Mouse (Mus musculus): ENCODE data around the gene Rragb. TPM values are rescaled to one million over a fixed set of nuclear protein-coding genes. Genes with fewer than 3 reads are reported as not detected.
"Not testable (repeated sequence)": the region's sequence is repeated elsewhere in the genome, so short reads cannot be mapped to it uniquely, and the experiment has no call there.

Gene Rragb
- 0.44 and 0.62 TPM in 2 replicates for polyA plus RNA-seq (2015; fragmentation: Nextera tagmentation; extraction: Ambion mirVana)

GRCm38 (mm10) chrX:153139734-153140515 is at the start of gene Rragb:
Gene Rragb, plus strand, starts transcription at chrX:153139981.
- Histone ChIP-seq H3K27me3 (ENCODE audit: control insufficient read depth, insufficient read depth, low read depth, low read length) (peaks cover 3% of the 10 kb centered on the region), H3K4me2 (ENCODE audit: low read depth, low read length) (peak within 1 kb of the TSS; percentile 69), H3K9ac (ENCODE audit: low read length) (peak within 1 kb of the TSS; percentile 51), H3K36me3 (ENCODE audit: control insufficient read depth, insufficient read depth, low read length) (no peaks in the 10 kb centered on the region), H3K27ac (ENCODE audit: low read length) (no peak within 1 kb of the TSS), H3K4me3 (ENCODE audit: low read length) (peak within 1 kb of the TSS; percentile 55), H3K4me1 (replicated peaks; ENCODE audit: control insufficient read depth, insufficient read depth, low read length) (no peaks in the 10 kb centered on the region), H3K9me3 (ENCODE audit: control insufficient read depth, low read length) (no peaks in the 10 kb centered on the region)
- ATAC-seq (ENCODE audit: low read depth) = peak; percentile 94
- WGBS = 12% methylated on average over 47 of the region's 47 CpGs

GRCm38 (mm10) chrX:153118486-153118885 is 21.3 kb upstream of the Rragb start, which contains the start of gene Foxr2:
Gene Foxr2, plus strand, starts transcription at chrX:153118786.
- no peak within 1 kb of the TSS for H3K4me3 ChIP-seq (ENCODE audit: low read length)
- no peak within 1 kb of the TSS for H3K27ac ChIP-seq (ENCODE audit: low read length)
- no peaks in the 10 kb centered on the region; the same call in 1 of the 2 replicates for H3K27me3 ChIP-seq (ENCODE audit: control insufficient read depth, insufficient read depth, low read depth, low read length)
- H3K9ac ChIP-seq (ENCODE audit: low read length) = no peak within 1 kb of the TSS
- H3K36me3 ChIP-seq (ENCODE audit: control insufficient read depth, insufficient read depth, low read length) = no peaks in the 10 kb centered on the region
- WGBS = 4% methylated on average over 3 of the region's 3 CpGs
- H3K4me2 ChIP-seq (ENCODE audit: low read depth, low read length) = no peak within 1 kb of the TSS
- no peak for ATAC-seq (ENCODE audit: low read depth)
- H3K9me3 ChIP-seq (ENCODE audit: control insufficient read depth, low read length) = no peaks in the 10 kb centered on the region
- no peaks in the 10 kb centered on the region for H3K4me1 ChIP-seq (replicated peaks; ENCODE audit: control insufficient read depth, insufficient read depth, low read length)

- H3K9me3 ChIP-seq (ENCODE audit: control insufficient read depth, low read length) = no peaks in the 10 kb centered on the region
- no peaks in the 10 kb centered on the region; the same call in 1 of the 2 replicates for H3K27me3 ChIP-seq (ENCODE audit: control insufficient read depth, insufficient read depth, low read depth, low read length)
- H3K4me3 ChIP-seq (ENCODE audit: low read length) = no peak overlapping the region
- no peak overlapping the region for H3K27ac ChIP-seq (ENCODE audit: low read length)
- H3K9ac ChIP-seq (ENCODE audit: low read length) = no peak overlapping the region
- no peaks in the 10 kb centered on the region for H3K36me3 ChIP-seq (ENCODE audit: control insufficient read depth, insufficient read depth, low read length)
- H3K4me1 ChIP-seq (replicated peaks; ENCODE audit: control insufficient read depth, insufficient read depth, low read length) = no peaks in the 10 kb centered on the region
- ATAC-seq (ENCODE audit: low read depth) = no peak
- no peak overlapping the region for H3K4me2 ChIP-seq (ENCODE audit: low read depth, low read length)
- 25% methylated on average over 2 of the region's 2 CpGs for WGBS
These were observed 20.8 kb upstream of the Rragb start for GRCm38 (mm10) chrX:153119013-153119412.

GRCm38 (mm10) chrX:153142656-153143055 is 2.9 kb downstream of the Rragb start:
- no peak for ATAC-seq (ENCODE audit: low read depth)
- Histone ChIP-seq H3K4me3 (ENCODE audit: low read length) (no peak overlapping the region), H3K9me3 (ENCODE audit: control insufficient read depth, low read length) (no peaks in the 10 kb centered on the region), H3K4me2 (ENCODE audit: low read depth, low read length) (no peak overlapping the region), H3K27me3 (ENCODE audit: control insufficient read depth, insufficient read depth, low read depth, low read length) (peaks cover 3% of the 10 kb centered on the region), H3K27ac (ENCODE audit: low read length) (no peak overlapping the region), H3K36me3 (ENCODE audit: control insufficient read depth, insufficient read depth, low read length) (no peaks in the 10 kb centered on the region), H3K9ac (ENCODE audit: low read length) (no peak overlapping the region), H3K4me1 (replicated peaks; ENCODE audit: control insufficient read depth, insufficient read depth, low read length) (no peaks in the 10 kb centered on the region)
- WGBS = 79% methylated on average over 3 of the region's 3 CpGs

- H3K4me2 ChIP-seq (ENCODE audit: low read depth, low read length) = no peak overlapping the region
- H3K4me3 ChIP-seq (ENCODE audit: low read length) = no peak overlapping the region
- no peaks in the 10 kb centered on the region for H3K9me3 ChIP-seq (ENCODE audit: control insufficient read depth, low read length)
- no peaks in the 10 kb centered on the region for H3K4me1 ChIP-seq (replicated peaks; ENCODE audit: control insufficient read depth, insufficient read depth, low read length)
- H3K27me3 ChIP-seq (ENCODE audit: control insufficient read depth, insufficient read depth, low read depth, low read length) = no peaks in the 10 kb centered on the region
- no peak for ATAC-seq (ENCODE audit: low read depth)
- no peak overlapping the region for H3K9ac ChIP-seq (ENCODE audit: low read length)
- no peaks in the 10 kb centered on the region for H3K36me3 ChIP-seq (ENCODE audit: control insufficient read depth, insufficient read depth, low read length)
- 32% methylated on average over 1 of the region's 1 CpGs for WGBS
- H3K27ac ChIP-seq (ENCODE audit: low read length) = no peak overlapping the region
These were observed 12.0 kb downstream of the Rragb start for GRCm38 (mm10) chrX:153151766-153152165.

- Histone ChIP-seq H3K4me3 (ENCODE audit: low read length) (no peak overlapping the region), H3K9ac (ENCODE audit: low read length) (no peak overlapping the region), H3K9me3 (ENCODE audit: control insufficient read depth, low read length) (no peaks in the 10 kb centered on the region), H3K27ac (ENCODE audit: low read length) (no peak overlapping the region), H3K4me2 (ENCODE audit: low read depth, low read length) (no peak overlapping the region), H3K27me3 (ENCODE audit: control insufficient read depth, insufficient read depth, low read depth, low read length) (no peaks in the 10 kb centered on the region), H3K4me1 (replicated peaks; ENCODE audit: control insufficient read depth, insufficient read depth, low read length) (no peaks in the 10 kb centered on the region), H3K36me3 (ENCODE audit: control insufficient read depth, insufficient read depth, low read length) (no peaks in the 10 kb centered on the region)
- ATAC-seq (ENCODE audit: low read depth) = no peak
- 45% methylated on average over 3 of the region's 3 CpGs for WGBS
These were observed 15.5 kb downstream of the Rragb start for GRCm38 (mm10) chrX:153155322-153155721.

GRCm38 (mm10) chrX:153174786-153175185 is 35.0 kb downstream of the Rragb start:
- no peak overlapping the region for H3K27ac ChIP-seq (ENCODE audit: low read length)
- no peaks in the 10 kb centered on the region for H3K4me1 ChIP-seq (replicated peaks; ENCODE audit: control insufficient read depth, insufficient read depth, low read length)
- H3K27me3 ChIP-seq (ENCODE audit: control insufficient read depth, insufficient read depth, low read depth, low read length) = no peaks in the 10 kb centered on the region
- no peak overlapping the region for H3K4me3 ChIP-seq (ENCODE audit: low read length)
- H3K9ac ChIP-seq (ENCODE audit: low read length) = no peak overlapping the region
- no peaks in the 10 kb centered on the region for H3K9me3 ChIP-seq (ENCODE audit: control insufficient read depth, low read length)
- 5% methylated on average over 1 of the region's 1 CpGs for WGBS
- ATAC-seq (ENCODE audit: low read depth) = no peak
- H3K36me3 ChIP-seq (ENCODE audit: control insufficient read depth, insufficient read depth, low read length) = no peaks in the 10 kb centered on the region
- no peak overlapping the region for H3K4me2 ChIP-seq (ENCODE audit: low read depth, low read length)

- no peak overlapping the region for H3K9ac ChIP-seq (ENCODE audit: low read length)
- H3K9me3 ChIP-seq (ENCODE audit: control insufficient read depth, low read length) = no peaks in the 10 kb centered on the region
- no peak overlapping the region for H3K27ac ChIP-seq (ENCODE audit: low read length)
- no peaks in the 10 kb centered on the region for H3K4me1 ChIP-seq (replicated peaks; ENCODE audit: control insufficient read depth, insufficient read depth, low read length)
- H3K27me3 ChIP-seq (ENCODE audit: control insufficient read depth, insufficient read depth, low read depth, low read length) = no peaks in the 10 kb centered on the region
- no peak overlapping the region for H3K4me2 ChIP-seq (ENCODE audit: low read depth, low read length)
- H3K4me3 ChIP-seq (ENCODE audit: low read length) = no peak overlapping the region
- ATAC-seq (ENCODE audit: low read depth) = no peak
- WGBS = 48% methylated on average over 2 of the region's 2 CpGs
- no peaks in the 10 kb centered on the region for H3K36me3 ChIP-seq (ENCODE audit: control insufficient read depth, insufficient read depth, low read length)
These were observed 42.4 kb downstream of the Rragb start for GRCm38 (mm10) chrX:153182221-153182620.

GRCm38 (mm10) chrX:153199185-153199584 is 59.4 kb downstream of the Rragb start:
- ATAC-seq (ENCODE audit: low read depth); H3K4me3 ChIP-seq (ENCODE audit: low read length); H3K27ac ChIP-seq (ENCODE audit: low read length); H3K4me2 ChIP-seq (ENCODE audit: low read depth, low read length); H3K9ac ChIP-seq (ENCODE audit: low read length); H3K27me3 ChIP-seq (ENCODE audit: control insufficient read depth, insufficient read depth, low read depth, low read length); H3K9me3 ChIP-seq (ENCODE audit: control insufficient read depth, low read length); H3K36me3 ChIP-seq (ENCODE audit: control insufficient read depth, insufficient read depth, low read length); H3K4me1 ChIP-seq (replicated peaks; ENCODE audit: control insufficient read depth, insufficient read depth, low read length): not testable (repeated sequence)
- WGBS = 74% methylated on average over 2 of the region's 2 CpGs

Measured in lung, embryonic 16.5 days (tissue).